Mouse (Mus musculus) embryonic fibroblast, embryonic 13.5 days (primary cell): ENCODE measurements around the gene Myl4.

Experiments
- CTCF ChIP-seq: IDR thresholded peaks from 2 replicates; pipeline ENCODE4 v1.5.1; 2011; ENCODE audit warnings: mild to moderate bottlenecking, control low read depth, low read length, moderate library complexity, borderline replicate concordance; ENCODE audit not compliant: insufficient read depth
- POLR2A ChIP-seq: IDR thresholded peaks from 2 replicates; pipeline ENCODE4 v1.6.1; 2011; ENCODE audit warnings: low read depth, mild to moderate bottlenecking, control low read depth, low read length, moderate library complexity

- TF ChIP-seq POLR2A, result no peak
- TF ChIP-seq CTCF, result no peak
These were observed 10.7 kb upstream of the Myl4 start for GRCm38 (mm10) chr11:104539811-104540210.
